Mouse (Mus musculus) pancreas, adult 10 weeks (tissue): ENCODE data around the gene Akr1b10. TPM values are rescaled to one million over a fixed set of nuclear protein-coding genes. Genes with fewer than 3 reads are reported as not detected.

Experiments used
- polyA plus RNA-seq: library from polyadenylated mRNA; stranded (reverse); fragments of 350-450 nt; fragmentation: Illumina TruSeq; extraction: RNeasy Lipid Tissue Mini Kit (QIAGEN cat#74804); gene quantifications from one replicate; pipeline ENCODE4 v1.2.3, GENCODE M21; 2015; ENCODE audit warnings: low read depth, low replicate concordance; ENCODE audit not compliant: insufficient read depth

Akr1b10 gene
- 6.6 TPM for polyA plus RNA-seq

GRCm38 (mm10) chr6:34384110-34384661, at the start of gene Akr1b10:
TSS of gene Akr1b10 (plus strand) at chr6:34384218.

DNA sequence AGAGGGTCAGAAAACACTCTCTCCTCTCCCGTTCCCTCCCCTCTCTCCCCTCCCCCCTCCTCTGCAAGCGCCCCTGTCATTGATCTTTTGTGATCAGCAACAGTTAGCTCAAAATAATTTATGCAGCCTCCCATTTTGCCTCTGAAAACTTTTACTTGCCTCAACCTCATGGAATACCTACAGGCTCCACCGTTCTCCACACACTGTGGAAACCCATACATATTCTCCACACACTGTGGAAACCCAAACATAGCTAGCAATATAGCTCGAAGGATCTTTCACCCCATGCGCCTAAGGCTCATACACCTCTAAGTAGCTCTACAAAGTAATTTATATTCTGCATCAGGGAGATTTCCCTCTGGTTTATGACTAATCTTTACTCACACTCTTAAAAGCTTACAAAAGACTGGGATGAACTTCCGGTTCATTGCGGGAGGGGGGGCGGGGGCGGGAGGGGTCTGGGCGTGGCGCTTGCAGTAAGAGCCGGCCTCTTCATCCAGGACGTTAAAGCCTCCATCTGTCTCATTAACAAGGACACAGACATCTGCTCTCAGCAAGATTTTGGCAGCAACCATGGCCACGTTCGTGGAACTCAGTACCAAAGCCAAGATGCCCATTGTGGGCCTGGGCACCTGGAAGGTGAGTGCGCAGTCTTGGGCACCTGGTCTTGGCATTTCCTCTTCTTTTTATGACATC, 30.2 kb upstream of the Akr1b10 start, which contains the start of gene Akr1b8:
Gene Akr1b8, plus strand, starts transcription at position 462 of the 696 bp plus-strand sequence.

GRCm38 (mm10) chr6:34412023-34412422, 28.0 kb downstream of the Akr1b10 start, which contains the start of gene Akr1b7:
TSS of gene Akr1b7 (plus strand) at chr6:34412334.

Other genes starting within 250 kb of the Akr1b10 start
- 4.1 TPM for gene Slc35b4, start 207.1 kb upstream of the Akr1b10 start, polyA plus RNA-seq
- 31.7 TPM for gene Akr1b3, start 66.7 kb upstream of the Akr1b10 start, polyA plus RNA-seq
- gene Akr1b8, start 30.1 kb upstream of the Akr1b10 start, polyA plus RNA-seq: 3.5 TPM
- 1.1 TPM for gene Akr1b7, start 28.1 kb downstream of the Akr1b10 start, polyA plus RNA-seq
- gene Bpgm, start 92.0 kb downstream of the Akr1b10 start, polyA plus RNA-seq: 8.9 TPM
- 31.9 TPM for gene Cald1, start 214.3 kb downstream of the Akr1b10 start, polyA plus RNA-seq